Mouse (Mus musculus): ENCODE data around the gene Hebp1.

- TF ChIP-seq CTCF (IDR thresholded peaks at IDR 0.05; ENCODE audit: low read depth): no peak
- no peak for TF ChIP-seq EP300 (IDR thresholded peaks at IDR 0.05; ENCODE audit: low read depth)
These were observed 85.3 kb downstream of the Hebp1 start for GRCm38 (mm10) chr6:135112411-135113113.
